Mouse (Mus musculus) heart, postnatal 0 days (tissue): ENCODE measurements around the gene Ddx19b. TPM values are rescaled to one million over a fixed set of nuclear protein-coding genes. Genes with fewer than 3 reads are reported as not detected.
"Not testable (repeated sequence)": the region's sequence is repeated elsewhere in the genome, so short reads cannot be mapped to it uniquely, and the experiment has no call there.

Source experiments
- ATAC-seq: fragments of 200-750 bp; cut with Nextera tagmentation; 2 replicates; pipeline ENCODE4 v1.8.0; 2017; ENCODE audit warnings: low read depth, moderate number of reproducible peaks, moderate library complexity; ENCODE audit not compliant: insufficient read depth
- DNase-seq: peaks from one replicate; pipeline ENCODE4 v3.0.0-alpha.2; 2016; ENCODE audit warnings: low spot score
- H3K27ac ChIP-seq: fragments of 300-500 bp; sonication (generic); 2 replicates; pipeline ENCODE4 v1.5.1; 2014; ENCODE audit warnings: low read depth, mild to moderate bottlenecking
- H3K27me3 ChIP-seq: fragments of 300-500 bp; sonication (generic); 2 replicates; pipeline ENCODE4 v1.6.1; 2014; ENCODE audit warnings: low read length, mixed read lengths; ENCODE audit not compliant: control insufficient read depth, insufficient read depth
- H3K36me3 ChIP-seq: fragments of 300-500 bp; sonication (generic); replicated peaks from 2 replicates; pipeline ENCODE4 v1.6.1; 2014; ENCODE audit warnings: low read length, mixed read lengths; ENCODE audit not compliant: control insufficient read depth, insufficient read depth
- H3K4me1 ChIP-seq: fragments of 300-500 bp; sonication (generic); 2 replicates; pipeline ENCODE4 v1.6.1; 2014; ENCODE audit warnings: antibody characterized with exemption; ENCODE audit not compliant: control insufficient read depth, insufficient read depth
- H3K4me2 ChIP-seq: fragments of 300-500 bp; sonication (generic); 2 replicates; pipeline ENCODE4 v1.6.1; 2014; ENCODE audit warnings: low read depth, mild to moderate bottlenecking, low read length, moderate library complexity
- H3K4me3 ChIP-seq: fragments of 300-500 bp; sonication (generic); 2 replicates; pipeline ENCODE4 v1.5.1; 2014; ENCODE audit warnings: low read depth, low read length
- H3K9ac ChIP-seq: fragments of 300-500 bp; sonication (generic); replicated peaks from 2 replicates; pipeline ENCODE4 v1.6.1; 2014; ENCODE audit warnings: low read depth, low read length, mixed read lengths
- H3K9me3 ChIP-seq: fragments of 300-500 bp; sonication (generic); replicated peaks from 2 replicates; pipeline ENCODE4 v1.6.1; 2016; ENCODE audit warnings: low read length; ENCODE audit not compliant: control insufficient read depth
- CTCF ChIP-seq: IDR thresholded peaks from 2 replicates; pipeline ENCODE4 v1.5.1; 2016; ENCODE audit warnings: antibody characterized with exemption, control low read depth, low read depth
- EP300 ChIP-seq: IDR thresholded peaks from 2 replicates; pipeline ENCODE4 v1.6.1; 2016; ENCODE audit warnings: antibody characterized with exemption, low read depth
- WGBS: fragments of 180-500 bp; shearing (Covaris S2); extraction: QIAGEN DNeasy Blood & Tissue Kit; methylation state at CpG from one replicate; pipeline ENCODE4 v1.1.7; 2014; 5-methylcytosine and 5-hydroxymethylcytosine counted together
- polyA plus RNA-seq: library from polyadenylated mRNA; unstranded; fragments of >200 nt; fragmentation: Nextera tagmentation; extraction: Ambion mirVana; gene quantifications from 2 replicates; pipeline ENCODE4 v1.2.1, GENCODE M21; 2015
- total RNA-seq: library from RNA; depleted of rRNA; stranded (reverse); fragments of >200 nt; gene quantifications from 2 replicates; pipeline ENCODE4 v1.2.3, GENCODE M21; 2014; ENCODE audit warnings: low replicate concordance

Ddx19b gene
- total and polyA plus RNA-seq, 2 experiments from 2014 or later, result 3.6 to 10.2 TPM

GRCm38 (mm10) chr8:110963051-110963450, 68.5 kb downstream of the Ddx19b start:
- ATAC-seq, result no peak
- H3K36me3 ChIP-seq, result peaks cover 33% of the 10 kb centered on the region

DNA sequence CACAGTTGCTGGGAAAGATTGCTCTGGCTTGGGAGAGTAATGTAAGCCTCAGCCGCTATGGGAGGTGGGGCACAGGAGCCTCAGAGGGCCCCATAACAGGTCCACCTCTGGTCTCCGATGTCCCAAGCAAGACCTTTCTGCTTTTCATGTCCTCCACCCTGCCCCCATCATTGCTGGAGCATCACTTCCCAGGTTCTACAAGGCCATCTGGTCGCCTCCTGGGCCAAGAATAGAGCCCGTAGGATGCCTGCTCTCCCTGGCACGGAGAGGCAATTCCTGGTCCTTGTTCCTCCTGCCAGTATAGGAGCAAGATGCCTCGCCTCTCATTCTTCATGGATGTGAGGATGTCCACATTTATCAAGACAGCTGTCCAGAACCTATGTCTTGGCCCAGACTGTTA, 71.6 kb downstream of the Ddx19b start:
- no peaks in the 10 kb centered on the region for H3K27me3 ChIP-seq
- H3K4me3 ChIP-seq, result no peak overlapping the region
- no peak overlapping the region for H3K27ac ChIP-seq
- no peak for ATAC-seq
- no peak overlapping the region for H3K9ac ChIP-seq
- H3K4me1 ChIP-seq, result peaks cover 1% of the 10 kb centered on the region
- H3K9me3 ChIP-seq, result no peaks in the 10 kb centered on the region
- no peak overlapping the region for H3K4me2 ChIP-seq
- H3K36me3 ChIP-seq, result peaks cover 40% of the 10 kb centered on the region
- no peak for DNase-seq
- WGBS, result 95% methylated on average over 6 of the region's 6 CpGs
- TF ChIP-seq EP300 (no peak), CTCF (no peak)

More at GRCm38 (mm10) chr8:110963051-110963450, 68.5 kb downstream of the Ddx19b start:
- H3K4me3 ChIP-seq, result no peak overlapping the region
- no peaks in the 10 kb centered on the region for H3K9me3 ChIP-seq
- peaks cover 17% of the 10 kb centered on the region for H3K4me1 ChIP-seq
- no peak for TF ChIP-seq CTCF
- TF ChIP-seq EP300, result no peak
- no peaks in the 10 kb centered on the region for H3K27me3 ChIP-seq
- no peak overlapping the region for H3K9ac ChIP-seq
- DNase-seq, result no peak
- WGBS, result 91% methylated on average over 2 of the region's 2 CpGs
- no peak overlapping the region for H3K27ac ChIP-seq
- H3K4me2 ChIP-seq, result no peak overlapping the region

- Histone ChIP-seq H3K27me3 (no peaks in the 10 kb centered on the region), H3K36me3 (peaks cover 40% of the 10 kb centered on the region), H3K9me3 (no peaks in the 10 kb centered on the region), H3K27ac (no peak overlapping the region), H3K4me1 (no peaks in the 10 kb centered on the region), H3K9ac (no peak overlapping the region), H3K4me3 (no peak overlapping the region), H3K4me2 (no peak overlapping the region)
- TF ChIP-seq CTCF, result no peak
- TF ChIP-seq EP300, result no peak
- no peak for DNase-seq
- 93% methylated on average over 12 of the region's 12 CpGs for WGBS
- no peak for ATAC-seq
These were observed 72.3 kb downstream of the Ddx19b start for GRCm38 (mm10) chr8:110959071-110959780.

- H3K36me3 ChIP-seq, result peaks cover 39% of the 10 kb centered on the region
- H3K9me3 ChIP-seq, H3K27ac ChIP-seq, H3K4me1 ChIP-seq, H3K9ac ChIP-seq, H3K4me2 ChIP-seq, ATAC-seq, H3K4me3 ChIP-seq, DNase-seq, H3K27me3 ChIP-seq: not testable (repeated sequence)
- 93% methylated on average over 7 of the region's 7 CpGs for WGBS
These were observed 73.0 kb downstream of the Ddx19b start for GRCm38 (mm10) chr8:110958553-110958952.

DNA sequence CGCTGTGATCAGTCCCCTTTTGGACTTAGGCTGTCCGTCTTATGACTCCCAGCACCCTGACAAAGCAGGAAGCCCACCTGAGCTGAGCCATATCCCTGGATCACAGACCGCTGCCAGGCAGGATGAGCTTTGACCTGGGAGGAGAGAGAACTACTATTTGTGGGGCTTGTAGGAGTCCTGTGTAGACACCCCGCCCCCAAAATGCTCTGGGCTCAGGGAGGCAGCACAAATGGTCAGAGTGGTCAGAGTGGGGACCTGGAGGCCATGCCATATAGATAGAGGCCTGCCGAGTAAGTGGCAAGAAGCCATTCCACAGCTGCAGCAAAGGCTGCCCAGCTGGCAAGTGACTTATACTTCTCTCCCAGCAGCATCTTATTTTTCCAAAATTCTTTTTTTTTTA, 73.4 kb downstream of the Ddx19b start:
- Histone ChIP-seq H3K4me1 (no peaks in the 10 kb centered on the region), H3K4me2 (no peak overlapping the region), H3K27me3 (no peaks in the 10 kb centered on the region), H3K9ac (no peak overlapping the region), H3K36me3 (peaks cover 38% of the 10 kb centered on the region), H3K27ac (no peak overlapping the region), H3K4me3 (no peak overlapping the region), H3K9me3 (no peaks in the 10 kb centered on the region)
- ATAC-seq (no peak), DNase-seq (no peak)
- 82% methylated on average over 5 of the region's 5 CpGs for WGBS
- TF ChIP-seq EP300 (no peak), CTCF (no peak)

DNA sequence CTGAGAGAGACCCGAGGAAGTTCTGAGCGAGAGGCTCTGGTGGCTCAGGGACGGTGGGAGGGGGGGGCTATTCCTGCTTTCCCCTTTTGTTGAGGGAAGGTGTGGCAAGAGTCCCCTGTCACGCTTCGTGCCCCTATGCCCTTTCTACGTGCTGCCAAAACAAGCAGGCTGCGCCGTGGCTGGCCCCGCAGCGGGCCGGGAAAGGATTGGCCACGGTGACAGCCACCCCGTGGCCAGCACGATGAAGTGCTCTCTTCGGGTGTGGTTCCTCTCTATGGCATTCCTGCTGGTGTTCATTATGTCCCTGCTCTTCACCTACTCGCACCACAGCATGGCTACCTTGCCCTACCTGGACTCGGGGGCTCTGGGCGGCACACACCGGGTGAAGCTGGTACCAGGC, 74.1 kb downstream of the Ddx19b start:
- peaks cover 31% of the 10 kb centered on the region for H3K36me3 ChIP-seq

More for the DNA sequence above, 74.1 kb downstream of the Ddx19b start:
- Histone ChIP-seq H3K4me3 (no peak overlapping the region), H3K27ac (no peak overlapping the region), H3K4me1 (no peaks in the 10 kb centered on the region), H3K27me3 (no peaks in the 10 kb centered on the region), H3K4me2 (no peak overlapping the region), H3K9me3 (no peaks in the 10 kb centered on the region), H3K9ac (no peak overlapping the region)
- DNase-seq (no peak), ATAC-seq (no peak)
- TF ChIP-seq CTCF (no peak), EP300 (no peak)
- 84% methylated on average over 19 of the region's 19 CpGs for WGBS
